Mouse (Mus musculus): ENCODE data around the gene Pdcd1.
"Not testable (repeated sequence)": the region's sequence is repeated elsewhere in the genome, so short reads cannot be mapped to it uniquely, and the experiment has no call there.

Pdcd1 gene

GRCm38 (mm10) chr1:94052373-94052772, at the start of gene Pdcd1:
Pdcd1 (minus strand) TSS chr1:94052553.
- DNase-seq (ENCODE audit: low spot score): no peak

DNA sequence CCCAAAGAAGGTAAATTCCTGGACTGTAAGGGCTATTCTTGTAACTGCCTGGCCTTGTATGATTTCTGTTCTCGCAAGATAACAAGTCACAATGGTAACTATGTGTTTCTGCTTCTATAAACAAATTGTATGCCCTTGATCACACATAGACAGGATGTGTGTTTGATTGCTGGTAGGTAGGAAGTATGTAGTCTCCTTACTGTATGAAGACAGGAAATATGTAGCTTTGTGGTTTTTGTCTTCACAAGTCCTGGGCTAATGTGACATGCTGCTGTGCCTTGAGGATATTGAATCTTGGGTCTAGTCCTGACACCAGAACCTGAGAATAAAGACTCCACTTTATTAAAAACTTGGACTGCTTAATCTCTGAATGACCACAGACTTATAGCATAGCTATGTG, 39.4 kb upstream of the Pdcd1 start:
- no peak for DNase-seq (ENCODE audit: low spot score)

GRCm38 (mm10) chr1:94086311-94086898, 34.1 kb upstream of the Pdcd1 start:
- no peak for DNase-seq (ENCODE audit: low spot score)

GRCm38 (mm10) chr1:94085324-94086105, 33.2 kb upstream of the Pdcd1 start:
- DNase-seq (ENCODE audit: low spot score): no peak

DNA sequence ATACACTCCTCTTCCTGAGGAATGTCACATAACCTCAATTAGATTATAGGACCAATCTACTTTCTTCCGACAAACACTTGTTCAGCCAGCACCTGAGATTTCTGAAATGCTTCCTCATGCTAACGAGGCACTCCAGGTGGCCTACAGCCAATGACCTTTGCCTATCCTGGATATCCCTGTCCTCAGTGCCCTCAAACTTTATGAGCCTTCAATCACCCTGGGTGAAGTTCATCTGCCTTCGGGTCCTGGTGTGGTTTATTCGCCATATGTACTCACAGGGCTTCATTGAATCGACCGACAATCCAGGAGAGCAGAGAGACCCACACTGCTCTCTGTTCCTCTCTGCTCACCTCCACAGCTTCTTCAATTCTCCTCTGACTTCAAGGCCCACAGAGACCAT, 29.4 kb upstream of the Pdcd1 start:
- DNase-seq (ENCODE audit: low spot score): no peak

DNA sequence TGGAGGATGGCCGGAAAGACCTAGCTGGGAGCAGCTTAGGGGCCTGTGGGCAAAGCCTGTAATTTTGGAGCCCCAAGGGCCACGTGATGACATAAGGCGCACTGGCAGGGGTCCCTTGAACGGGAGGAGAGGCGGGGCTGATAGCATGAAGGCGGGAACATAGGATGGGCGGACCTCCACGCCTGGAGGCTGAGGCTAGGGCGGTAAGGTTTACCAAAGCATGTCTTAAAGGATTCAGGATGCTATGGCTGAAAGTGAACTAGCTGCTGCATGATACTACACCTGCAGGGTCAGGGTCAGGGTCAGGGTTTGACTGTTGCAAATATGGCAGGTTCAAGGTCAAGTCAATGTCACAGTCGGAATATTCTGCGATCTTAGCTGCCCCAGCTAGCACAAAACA, 28.8 kb upstream of the Pdcd1 start:
- DNase-seq (ENCODE audit: low spot score): no peak

DNA sequence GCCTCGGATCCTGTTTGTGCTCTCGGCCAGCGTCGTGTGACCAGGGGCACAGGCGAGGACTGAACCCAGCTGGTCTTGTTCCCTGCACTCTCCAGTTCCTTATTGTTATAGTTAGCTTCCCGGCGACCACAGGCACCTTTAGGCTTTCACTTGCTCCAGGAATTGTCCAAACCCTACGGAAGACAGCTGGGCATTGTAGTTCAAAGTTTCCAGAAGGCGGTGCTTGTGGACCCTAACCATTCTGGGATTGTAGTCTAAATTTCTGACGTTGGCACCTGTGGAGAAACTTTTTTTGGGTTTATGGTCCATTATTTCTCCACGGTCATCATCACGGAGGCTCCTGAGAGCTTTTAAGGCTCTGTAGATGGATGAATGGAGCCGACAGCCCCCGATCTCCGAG, 28.4 kb upstream of the Pdcd1 start:
- no peak for DNase-seq (ENCODE audit: low spot score)

- DNase-seq (ENCODE audit: low spot score): peak; percentile 88
These were observed 26.6 kb upstream of the Pdcd1 start for GRCm38 (mm10) chr1:94078835-94079440.

DNA sequence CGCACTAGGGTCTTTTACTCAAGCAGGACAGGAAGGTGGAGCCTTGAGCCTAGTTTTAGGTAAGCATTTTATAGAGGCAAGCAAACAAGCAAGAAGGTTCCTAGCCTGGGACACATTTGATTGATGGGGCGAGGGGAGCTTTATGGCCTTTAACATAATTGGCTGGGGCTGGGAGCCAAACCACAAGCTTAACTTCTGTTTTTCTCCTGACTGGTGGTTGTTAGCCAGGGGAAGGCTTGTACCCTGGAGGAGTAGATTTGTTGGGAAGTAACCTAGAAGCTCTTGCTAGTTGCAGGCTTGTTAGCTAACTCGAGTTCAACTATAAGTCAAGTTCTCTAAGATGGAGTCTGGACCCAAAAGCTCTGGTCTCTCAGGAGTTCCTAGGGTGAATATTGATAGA, 26.0 kb upstream of the Pdcd1 start:
- DNase-seq (ENCODE audit: low spot score): no peak

GRCm38 (mm10) chr1:94076702-94077101, 24.3 kb upstream of the Pdcd1 start:
- DNase-seq (ENCODE audit: low spot score): no peak

DNA sequence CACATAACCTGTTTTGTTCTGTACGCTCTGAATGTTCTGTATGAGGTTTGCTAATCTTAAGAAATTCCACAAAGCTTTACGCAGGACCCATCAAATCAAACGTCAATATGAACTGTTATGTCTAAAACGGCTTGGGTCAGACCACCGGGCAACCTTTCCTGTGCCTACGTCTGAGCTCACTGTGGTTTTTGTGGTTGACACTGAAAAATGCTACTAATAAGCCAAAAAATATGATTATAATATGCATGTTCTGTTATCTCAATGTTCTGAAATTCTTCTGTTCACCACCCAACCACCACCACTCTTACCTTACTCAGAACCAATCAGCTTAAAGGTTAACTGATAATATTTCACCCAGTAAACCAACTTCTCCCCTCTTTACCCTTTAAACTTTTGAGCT, 22.4 kb upstream of the Pdcd1 start:
- no peak for DNase-seq (ENCODE audit: low spot score)

DNA sequence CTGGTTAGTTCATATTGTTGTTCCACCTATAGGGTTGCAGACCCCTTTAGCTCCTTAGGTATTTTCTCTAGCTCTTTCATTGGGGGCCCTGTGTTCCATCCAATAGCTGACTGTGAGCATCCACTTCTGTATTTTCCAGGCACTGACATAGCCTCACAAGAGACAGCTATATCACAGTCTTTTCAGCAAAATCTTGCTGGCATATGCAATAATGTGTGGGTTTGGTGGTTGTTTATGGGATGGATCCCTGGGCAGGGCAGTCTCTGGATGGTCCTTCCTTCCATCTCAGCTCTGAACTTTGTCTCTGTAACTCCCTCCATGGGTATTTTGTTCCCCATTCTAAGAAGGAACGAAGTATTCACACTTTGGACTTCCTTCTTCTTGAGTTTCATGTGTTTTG, 5.9 kb upstream of the Pdcd1 start:
- DNase-seq (ENCODE audit: low spot score): not testable (repeated sequence)

DNA sequence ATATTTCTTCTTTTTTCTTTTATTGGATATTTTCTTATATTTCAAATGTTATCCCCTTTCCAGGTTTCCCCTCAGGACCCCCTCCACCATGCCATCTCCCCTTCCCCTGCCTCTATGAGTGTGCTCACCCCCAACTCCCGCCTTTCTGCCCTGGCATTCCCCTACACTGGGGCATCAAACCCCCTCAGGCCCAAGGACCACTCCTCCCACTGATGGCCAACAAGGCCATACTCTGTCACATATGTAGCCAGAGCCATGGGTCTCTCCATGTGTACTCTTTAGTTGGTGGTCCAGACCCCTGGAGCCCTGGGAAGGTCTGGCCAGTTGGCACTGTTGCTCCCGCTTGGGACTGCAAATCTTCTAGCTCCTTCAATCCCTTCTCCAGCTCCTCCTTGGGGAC, 5.0 kb upstream of the Pdcd1 start:
- no peak for DNase-seq (ENCODE audit: low spot score)

GRCm38 (mm10) chr1:94055966-94056365, 3.6 kb upstream of the Pdcd1 start:
- no peak for DNase-seq (ENCODE audit: low spot score)

GRCm38 (mm10) chr1:94054481-94054880, 2.1 kb upstream of the Pdcd1 start:
- no peak for DNase-seq (ENCODE audit: low spot score)

- no peak for DNase-seq (ENCODE audit: low spot score)
These were observed 1.3 kb upstream of the Pdcd1 start for GRCm38 (mm10) chr1:94053530-94054216.

- no peak for DNase-seq (ENCODE audit: low spot score)
These were observed 1.2 kb downstream of the Pdcd1 start for GRCm38 (mm10) chr1:94051104-94051503.

- DNase-seq (ENCODE audit: low spot score): no peak
These were observed 5.8 kb downstream of the Pdcd1 start for GRCm38 (mm10) chr1:94046544-94046943.

GRCm38 (mm10) chr1:94045559-94045958, 6.8 kb downstream of the Pdcd1 start:
- no peak for DNase-seq (ENCODE audit: low spot score)

DNA sequence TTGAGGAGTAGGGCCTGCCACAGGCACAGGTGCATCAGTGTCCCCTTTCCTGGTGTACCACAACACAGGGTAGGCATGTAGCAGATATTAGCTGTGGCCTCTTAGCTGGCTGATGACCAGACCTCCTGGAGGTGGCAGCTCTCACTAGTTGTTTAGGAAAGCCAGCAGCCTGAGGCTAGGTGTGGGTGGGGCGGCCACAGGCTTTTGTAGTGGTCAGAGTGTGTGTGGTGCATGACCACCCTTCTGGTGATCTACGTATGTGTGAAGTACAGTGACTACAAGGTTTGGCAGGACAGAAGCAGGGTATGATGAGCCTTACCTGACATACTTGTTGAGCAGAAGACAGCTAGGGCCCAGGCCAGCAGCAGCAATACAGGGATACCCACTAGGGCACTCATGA, 12.0 kb downstream of the Pdcd1 start:
- DNase-seq (ENCODE audit: low spot score): no peak

DNA sequence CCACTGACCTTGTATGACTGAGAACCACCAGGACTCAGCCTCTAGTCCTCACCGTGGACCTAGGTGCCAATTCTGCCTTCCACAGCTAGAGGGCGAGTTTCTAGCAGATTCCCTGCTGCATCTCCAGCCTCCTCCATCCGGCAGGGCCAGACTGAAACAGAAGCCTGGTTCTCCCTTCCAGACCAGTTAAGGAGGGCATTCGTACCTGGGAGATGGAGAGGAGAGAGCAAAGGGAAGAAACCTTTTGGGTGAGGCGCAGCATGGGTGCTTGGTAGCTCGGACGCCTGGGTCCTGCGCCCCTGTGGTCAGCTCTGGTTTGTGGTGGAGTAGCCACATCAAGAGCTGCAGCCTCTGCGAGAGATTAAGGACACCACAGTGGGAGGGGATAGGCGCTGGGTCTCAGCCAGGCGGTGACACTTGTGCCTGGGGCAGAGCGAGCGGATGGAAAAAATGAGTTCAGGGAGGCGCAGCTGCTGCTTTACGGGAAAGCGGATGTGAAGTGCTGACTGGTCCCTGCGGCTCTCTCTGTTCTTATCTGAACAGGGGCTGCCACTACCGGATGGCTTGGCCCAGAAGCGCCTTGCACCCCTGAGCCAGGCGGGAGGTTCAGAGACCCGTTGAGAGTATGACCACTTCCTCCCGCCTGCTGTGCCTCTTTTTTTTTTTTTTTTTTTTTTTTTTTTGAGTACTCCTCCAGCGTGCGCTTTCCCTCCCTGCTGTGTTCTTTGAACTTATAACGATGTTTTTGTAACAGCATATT, 17.2 kb downstream of the Pdcd1 start:
- peak; percentile 77 for DNase-seq (ENCODE audit: low spot score)

GRCm38 (mm10) chr1:94033075-94033602, 19.2 kb downstream of the Pdcd1 start:
- no peak for DNase-seq (ENCODE audit: low spot score)
